In the genomic region with DNA sequence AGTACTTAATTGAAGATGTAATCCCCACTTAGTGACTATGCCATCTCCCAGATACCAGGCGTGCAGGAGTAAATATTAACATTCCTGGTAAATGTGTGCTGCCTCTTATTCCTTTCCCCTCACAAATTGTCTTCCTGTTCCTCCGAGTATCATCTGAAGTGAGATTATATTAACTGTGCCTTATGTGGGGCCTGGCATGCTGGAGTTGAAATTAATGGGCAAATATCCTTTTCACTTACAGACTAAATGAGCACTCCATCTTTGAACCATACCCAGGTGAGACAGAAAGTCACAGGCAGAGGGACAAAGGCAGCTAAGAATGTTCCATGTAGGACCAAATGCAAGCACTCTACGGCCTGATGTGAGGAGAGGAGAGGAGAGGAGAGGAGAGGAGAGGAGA, we compare ENCODE assay signal across 23 mouse cellular contexts. TPM values are rescaled to one million over a fixed set of nuclear protein-coding genes. Genes with fewer than 3 reads are reported as not detected.
"Had no signal": no experiment of that assay in that cellular context is flagged by ENCODE, and none has a peak within 500 bp of the region (broad histone marks: within the 10 kb centered on the region; RNA-seq: fewer than 3 reads in every experiment).

No protein-coding gene starts in this region.

- H3K9ac ChIP-seq: lung, embryonic 14.5 days; midbrain, embryonic 12.5 days; neural tube, embryonic 12.5 days; stomach, embryonic 15.5 days had no signal

- H3K27ac ChIP-seq: midbrain, embryonic 10.5 days; midbrain, embryonic 12.5 days; neural tube, embryonic 12.5 days; stomach, embryonic 15.5 days; stomach, postnatal 0 days had no signal

- H3K9me3 ChIP-seq: midbrain, embryonic 10.5 days; midbrain, embryonic 12.5 days; neural tube, embryonic 12.5 days; stomach, embryonic 15.5 days had no signal

- H3K36me3 ChIP-seq: midbrain, embryonic 10.5 days; midbrain, embryonic 12.5 days; neural tube, embryonic 12.5 days; stomach, embryonic 15.5 days had no signal

- H3K4me2 ChIP-seq: lung, embryonic 14.5 days; midbrain, embryonic 12.5 days; neural tube, embryonic 12.5 days; stomach, embryonic 15.5 days had no signal

- H3K4me3 ChIP-seq: midbrain, embryonic 10.5 days; midbrain, embryonic 12.5 days; myocyte; neural tube, embryonic 12.5 days; stomach, embryonic 15.5 days had no signal

- DNase-seq: lung, adult 18-20 months; lung, embryonic 14.5 days; lung, postnatal 10 days; lung, postnatal 4 days; midbrain, embryonic 14.5 days; right cerebral cortex, postnatal 14 days; thymus, adult 2 months; thymus, postnatal 25 days; thymus, postnatal 4 days had no signal

RNA-seq across cellular contexts. Expression of a gene that starts 27.6 kb away (rescaled TPM):
- total RNA-seq: megakaryocyte, adult 5-6 weeks; megakaryocyte-erythroid progenitor cell, adult 5-6 weeks; neutrophil, adult 5-6 weeks had no signal
- polyA plus RNA-seq: liver, embryonic 16.5 days; lung, embryonic 14.5 days; lung, embryonic 16.5 days; myocyte; spleen, adult 2 months; stomach, postnatal 0 days; testis, adult 2 months; urinary bladder, adult 2 months had no signal

RNA-seq across cellular contexts. Expression of a gene that starts 28.6 kb away (rescaled TPM):
- total RNA-seq: megakaryocyte, adult 5-6 weeks; megakaryocyte-erythroid progenitor cell, adult 5-6 weeks; neutrophil, adult 5-6 weeks had no signal
